Mouse (Mus musculus) cerebellum, adult 18-20 months (tissue): ENCODE measurements around the gene Chrnb2.

ENCODE experiments used
- DNase-seq, 2 experiments: peaks; one replicate each; pipeline ENCODE4 v3.0.0; 2021

The Chrnb2 gene

GRCm38 (mm10) chr3:89774236-89774960 lies 10.0 kb upstream of the Chrnb2 start:
- DNase-seq, result no peak

- DNase-seq, result peak; percentile 41 to 58
These were observed 9.3 kb upstream of the Chrnb2 start for GRCm38 (mm10) chr3:89773740-89774211.

GRCm38 (mm10) chr3:89772968-89773709 lies 8.7 kb upstream of the Chrnb2 start, which contains the start of gene Ube2q1:
Ube2q1 (plus strand) TSS chr3:89773616.
- DNase-seq, result peak; percentile 95 to 96

GRCm38 (mm10) chr3:89772588-89772967 lies 8.1 kb upstream of the Chrnb2 start:
- DNase-seq, result peak; percentile 87 to 88

GRCm38 (mm10) chr3:89770425-89771002 lies 6.1 kb upstream of the Chrnb2 start:
- DNase-seq, result no peak

GRCm38 (mm10) chr3:89769584-89769983 lies 5.2 kb upstream of the Chrnb2 start:
- DNase-seq, result no peak

DNA sequence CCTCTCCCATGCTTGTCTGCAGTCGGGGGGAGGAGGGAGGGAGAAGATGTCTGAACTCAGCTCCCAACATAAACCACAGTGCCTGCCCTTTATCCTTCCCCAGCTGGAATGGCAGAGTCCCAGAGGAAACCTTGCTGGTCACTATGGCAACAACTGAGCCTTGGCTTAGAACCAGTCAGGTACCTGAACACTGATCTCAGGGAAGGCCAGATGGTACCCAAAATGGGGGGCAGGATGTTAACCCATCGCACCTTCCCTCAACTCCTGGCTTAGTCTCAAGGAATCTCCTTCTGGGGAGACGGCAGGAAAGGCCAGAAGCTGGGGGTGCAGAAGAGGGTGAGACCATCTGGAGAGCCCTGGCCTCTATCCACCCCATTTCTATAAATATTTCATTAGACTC lies 4.6 kb downstream of the Chrnb2 start:
- peak; percentile 85 to 90 for DNase-seq

DNA sequence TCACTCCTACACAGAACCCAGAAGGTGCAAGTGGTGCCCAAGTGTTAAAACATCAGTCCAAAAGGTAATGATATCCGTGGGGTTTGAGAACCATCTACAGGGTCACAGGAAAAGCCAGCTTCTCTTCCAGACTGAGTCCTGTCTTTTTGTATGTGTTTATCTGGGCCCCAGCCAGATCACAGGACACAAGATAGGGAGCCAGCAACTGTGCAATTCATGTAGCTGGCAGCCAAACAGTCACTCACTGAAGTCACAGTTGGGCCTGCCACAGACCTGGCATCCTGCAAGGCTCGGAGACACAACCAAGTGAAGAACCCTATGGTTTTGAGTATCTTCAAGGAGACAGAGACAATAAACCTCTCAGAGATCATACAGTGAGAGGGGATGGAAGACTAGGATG lies 6.6 kb downstream of the Chrnb2 start:
- DNase-seq, result peak; percentile 36 to 53

DNA sequence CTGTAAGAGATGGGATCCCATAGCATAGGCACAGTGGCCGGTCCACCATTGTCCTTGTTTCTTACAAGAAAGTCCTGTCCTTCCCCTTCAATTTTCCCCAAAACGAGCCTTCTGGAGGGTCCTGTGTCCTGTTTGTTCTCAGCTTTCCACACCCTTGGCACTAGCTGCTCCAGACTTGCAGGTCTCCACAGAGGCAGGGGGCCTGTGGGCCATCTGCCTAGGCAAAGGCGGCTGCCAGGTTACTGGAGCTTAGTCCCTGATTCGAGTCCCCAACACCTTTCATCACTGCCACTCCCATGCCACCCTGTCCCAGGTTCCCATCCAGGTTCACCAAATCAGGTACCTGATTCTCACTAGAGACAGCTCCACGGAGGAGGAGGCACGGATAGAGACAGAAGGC lies 9.1 kb downstream of the Chrnb2 start:
- peak; percentile 50 to 53 for DNase-seq

GRCm38 (mm10) chr3:89752307-89752706 lies 12.1 kb downstream of the Chrnb2 start:
- DNase-seq, result no peak

GRCm38 (mm10) chr3:89738509-89738908 lies 25.9 kb downstream of the Chrnb2 start:
- no peak for DNase-seq

- no peak for DNase-seq
These were observed 32.3 kb downstream of the Chrnb2 start for GRCm38 (mm10) chr3:89732091-89732490.

GRCm38 (mm10) chr3:89730350-89731331 lies 33.8 kb downstream of the Chrnb2 start:
- DNase-seq, result peak; percentile 45 to 58

DNA sequence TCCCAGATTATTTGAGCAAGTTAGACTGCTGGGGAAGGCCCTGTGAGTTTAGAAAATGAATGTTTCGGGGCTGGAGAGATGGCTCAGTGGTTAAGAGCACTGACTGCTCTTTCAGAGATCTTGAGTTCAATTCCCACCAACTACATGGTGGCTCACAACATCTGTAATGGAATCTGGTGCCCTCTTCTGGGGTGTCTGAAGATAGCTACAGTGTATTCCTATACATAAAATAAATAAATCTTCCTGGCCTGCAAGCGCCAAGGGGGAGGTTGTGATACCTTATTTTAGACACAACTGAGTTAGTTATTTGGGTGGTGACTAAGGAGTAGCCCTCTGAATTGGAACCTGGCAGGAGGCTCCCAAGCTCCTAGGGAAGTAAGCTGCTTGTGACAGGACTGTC lies 35.6 kb downstream of the Chrnb2 start:
- no peak for DNase-seq

- DNase-seq, result peak; percentile 39 to 53
These were observed 37.4 kb downstream of the Chrnb2 start for GRCm38 (mm10) chr3:89727028-89727427.

GRCm38 (mm10) chr3:89723400-89724084 lies 40.9 kb downstream of the Chrnb2 start:
- DNase-seq, result no peak

- DNase-seq, result no peak
These were observed 42.4 kb downstream of the Chrnb2 start for GRCm38 (mm10) chr3:89722032-89722431.

- no peak for DNase-seq
These were observed 48.5 kb downstream of the Chrnb2 start for GRCm38 (mm10) chr3:89715967-89716256.

DNA sequence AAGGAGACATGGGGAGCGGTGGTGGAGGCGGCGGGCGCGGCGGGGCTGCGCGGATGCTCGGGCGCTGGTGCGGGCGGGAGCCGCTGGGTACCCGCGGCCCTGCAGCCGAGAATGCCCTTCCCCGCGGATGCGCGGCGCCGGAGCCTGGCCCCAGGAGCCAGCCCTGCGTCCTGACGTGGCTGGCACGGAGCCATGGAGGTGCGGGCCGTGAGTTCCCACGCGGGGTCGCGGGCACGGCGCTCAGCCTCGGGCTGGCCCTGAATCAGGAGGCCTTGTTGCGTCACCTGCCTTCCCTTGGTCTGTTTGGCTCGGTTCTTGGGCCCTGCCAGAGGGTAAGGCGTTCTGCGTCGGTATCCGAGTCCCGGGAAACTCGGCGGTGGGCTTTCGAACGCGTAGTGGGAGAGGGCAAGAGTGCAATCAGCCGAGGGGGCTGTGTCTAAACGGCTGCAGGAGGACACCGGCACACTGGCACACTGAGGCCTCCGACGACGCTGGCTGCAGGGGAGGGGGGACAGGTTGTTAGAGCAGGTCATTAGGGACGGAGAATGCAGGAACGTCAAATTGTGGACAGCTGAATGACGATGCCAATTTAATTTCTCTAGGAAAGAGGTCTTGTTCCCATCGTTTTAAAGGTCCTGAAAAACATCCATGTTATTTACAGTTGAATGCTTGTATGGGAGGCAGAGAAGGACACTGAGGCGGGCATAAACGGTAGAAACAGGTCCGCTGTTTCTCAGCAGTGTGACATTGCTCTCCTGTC lies 49.0 kb downstream of the Chrnb2 start:
- DNase-seq, result peak; percentile 66 to 77

DNA sequence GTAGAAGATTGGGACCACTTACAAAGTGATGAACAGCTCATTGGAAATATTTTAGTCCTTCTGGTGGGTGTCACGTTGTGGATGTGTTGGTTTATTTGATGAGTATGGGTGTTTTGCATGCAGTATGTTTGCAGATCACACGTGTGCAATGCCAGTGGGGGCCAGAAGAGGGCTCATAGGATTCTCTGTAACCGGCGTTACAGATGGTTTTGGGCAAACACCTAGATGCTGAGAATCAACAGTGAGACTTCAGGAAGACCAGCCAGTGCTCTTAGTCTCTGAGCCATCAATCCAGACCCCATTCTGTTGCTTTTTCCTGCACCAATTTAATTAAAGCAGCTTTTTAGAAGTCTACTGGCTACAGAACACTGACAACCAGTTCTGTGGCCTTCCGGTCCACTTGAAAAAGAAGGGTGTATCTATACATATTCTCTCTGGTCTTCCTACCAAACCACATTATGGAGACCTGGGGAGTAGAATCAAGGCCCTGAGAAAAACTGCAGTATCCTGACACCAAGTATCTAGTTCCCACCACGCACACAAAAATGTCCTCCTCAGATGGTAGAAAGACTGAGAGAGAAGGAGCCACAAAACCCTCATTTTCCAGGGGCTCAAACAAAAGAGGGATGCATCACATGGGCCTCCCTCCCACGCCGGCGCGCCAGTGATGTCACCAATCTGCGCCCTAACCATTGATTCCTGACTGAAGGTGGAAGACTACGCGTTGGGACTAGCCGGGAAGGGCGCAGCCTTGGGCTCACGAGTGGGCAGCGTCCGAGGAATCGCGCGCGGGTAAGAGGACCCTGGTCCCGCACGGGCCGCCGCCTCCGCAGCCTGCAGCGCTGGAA lies 49.8 kb downstream of the Chrnb2 start, which contains the start of gene Adar:
Gene Adar (plus strand): TSS at position 664 of the 848 bp plus-strand sequence.
- peak; percentile 91 for DNase-seq
